Mouse (Mus musculus) left cerebral cortex, adult 2 months (tissue): ENCODE measurements at regions not wholly inside any gene's neighbourhood (a gene's known extent, or its start where the extent isn't known, plus 50 kb on each side); places are given as distances from the start of the nearest gene placed in this dataset.

Experiments
- DNase-seq, 2 experiments: peaks; one replicate each; pipeline ENCODE4 v3.0.0; 2021 to 2022; ENCODE audit warnings: low spot score in 2 of 2, mixed read lengths in 1 of 2; ENCODE audit errors: extremely low spot score in 1 of 2
- H3K27ac ChIP-seq: fragments of 200-600 bp; 2 replicates; pipeline ENCODE4 v1.8.1; 2022
- H3K4me3 ChIP-seq: fragments of 200-600 bp; 2 replicates; pipeline ENCODE4 v1.8.1; 2022
- CTCF ChIP-seq: fragments of 200-600 bp; IDR thresholded peaks from 2 replicates; pipeline ENCODE4 v1.8.1; 2022; ENCODE audit warnings: antibody characterized with exemption, mild to moderate bottlenecking, moderate library complexity
- intact Hi-C: fragments of 180-260 bp; cut with DNase I; formaldehyde crosslinking; loops from one replicate; pipeline ENCODE4 v1.15.1; 2025

DNA sequence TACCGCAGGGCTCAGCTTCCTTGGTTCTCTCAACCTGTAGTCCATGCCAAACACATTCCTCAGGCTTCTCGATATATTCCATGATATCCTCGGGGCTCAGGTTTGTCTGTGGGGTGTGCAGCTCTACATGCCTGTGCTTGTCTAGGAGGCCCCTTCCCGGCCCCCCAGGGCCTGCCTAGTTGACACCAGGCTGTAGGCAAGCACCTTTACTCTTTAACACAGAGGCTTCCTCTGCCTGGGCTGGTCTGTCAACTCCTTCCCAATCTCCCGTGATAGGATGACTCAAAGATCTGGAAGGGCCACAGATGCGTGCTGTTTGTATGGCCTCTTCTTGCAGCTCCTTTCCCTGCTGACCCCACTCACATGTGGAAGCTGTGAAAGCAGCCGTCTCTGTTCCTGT, 150.4 kb upstream of the Adam6b start:
- H3K27ac ChIP-seq, result no peak overlapping the region
- peak in 1 of 2 experiments; percentile 2 for DNase-seq
- H3K4me3 ChIP-seq, result no peak overlapping the region
- no peak for TF ChIP-seq CTCF
- intact Hi-C loops, result no loop called here

DNA sequence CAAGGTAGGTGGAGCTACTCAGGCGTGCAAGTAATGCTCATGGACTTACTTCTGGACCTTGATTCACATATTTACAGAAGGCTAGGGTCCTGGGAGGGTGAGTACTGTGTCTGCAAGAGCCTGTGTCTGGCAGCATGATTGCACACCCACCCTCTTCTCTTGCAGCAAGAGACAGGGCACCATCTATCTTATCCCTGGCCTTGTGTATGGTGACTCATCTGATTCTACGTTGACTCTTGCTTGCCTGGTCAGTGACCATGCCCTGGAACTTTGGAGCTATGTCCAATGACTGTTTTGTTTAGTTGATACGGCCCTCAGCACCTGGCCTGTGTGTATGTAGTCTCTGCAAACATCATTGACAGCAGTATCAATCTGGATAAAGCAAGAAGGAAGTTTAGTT, 148.3 kb upstream of the Adam6b start:
- Histone ChIP-seq H3K27ac (no peak overlapping the region), H3K4me3 (no peak overlapping the region)
- TF ChIP-seq CTCF, result no peak
- DNase-seq, result no peak
- intact Hi-C loops, result no loop called here

DNA sequence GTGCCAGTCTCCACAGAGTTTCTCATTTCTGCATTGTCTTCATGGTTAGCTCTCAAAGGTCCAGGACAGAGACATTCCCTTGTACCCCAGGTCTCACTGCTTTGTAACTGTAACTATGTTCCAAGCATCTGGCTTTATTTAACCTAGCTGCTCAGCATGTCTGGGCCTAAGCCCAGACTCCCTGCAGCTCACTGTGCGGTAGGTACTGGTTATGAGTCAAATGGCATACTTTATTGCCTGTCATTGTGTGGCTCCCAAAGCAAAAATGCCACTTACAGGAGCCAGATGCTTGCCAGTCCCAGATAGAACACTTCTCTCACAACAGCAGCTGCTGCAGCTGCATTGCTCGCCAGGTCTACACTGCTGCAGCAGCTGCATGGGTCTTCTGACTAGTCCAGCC, 134.2 kb upstream of the Adam6b start:
- H3K4me3 ChIP-seq, result no peak overlapping the region
- no peak overlapping the region for H3K27ac ChIP-seq
- DNase-seq, result no peak
- TF ChIP-seq CTCF, result no peak
- intact Hi-C loops, result no loop called here

DNA sequence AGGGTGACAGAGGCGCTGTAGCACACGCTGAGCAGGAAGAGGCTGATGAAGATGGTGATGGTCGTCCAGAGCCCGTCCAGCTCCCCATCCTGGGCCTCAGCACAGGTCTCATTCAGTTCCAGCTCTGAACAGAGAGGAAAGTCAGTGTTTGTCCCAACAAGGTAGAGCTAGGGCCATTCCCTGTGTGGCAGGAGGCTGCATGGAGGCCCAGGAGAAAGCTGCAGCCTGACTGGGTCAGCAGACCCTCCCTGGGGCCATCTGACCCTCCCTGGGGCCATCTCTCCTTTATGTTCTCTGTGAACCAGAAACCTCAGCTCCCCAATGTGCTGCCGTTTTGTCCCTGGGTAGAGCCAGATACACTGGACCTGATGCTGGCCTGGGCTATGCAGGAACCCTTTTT, 131.2 kb upstream of the Adam6b start:
- intact Hi-C loops, result no loop called here
- TF ChIP-seq CTCF, result no peak
- no peak overlapping the region for H3K27ac ChIP-seq
- no peak for DNase-seq
- no peak overlapping the region for H3K4me3 ChIP-seq

DNA sequence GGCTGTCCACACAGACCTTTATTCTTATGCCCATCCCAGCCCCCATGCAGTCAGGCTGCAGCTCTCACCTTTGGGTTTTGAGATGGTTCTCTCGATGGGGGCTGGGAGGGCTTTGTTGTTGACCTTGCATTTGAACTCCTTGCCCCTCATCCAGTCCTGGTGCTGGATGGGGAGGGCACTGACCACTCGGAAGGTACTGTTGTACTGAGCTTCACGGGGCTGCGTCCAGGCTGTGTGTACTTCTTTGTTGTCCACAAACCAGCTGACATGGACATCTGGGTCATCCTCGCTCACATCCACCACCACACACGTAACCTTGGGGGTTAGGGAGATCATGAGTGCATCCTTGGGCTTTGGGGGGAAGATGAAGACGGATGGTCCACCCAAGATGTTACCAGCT, 129.3 kb upstream of the Adam6b start:
- Histone ChIP-seq H3K27ac (no peak overlapping the region), H3K4me3 (no peak overlapping the region)
- no peak for TF ChIP-seq CTCF
- no peak for DNase-seq
- intact Hi-C loops, result no loop called here

DNA sequence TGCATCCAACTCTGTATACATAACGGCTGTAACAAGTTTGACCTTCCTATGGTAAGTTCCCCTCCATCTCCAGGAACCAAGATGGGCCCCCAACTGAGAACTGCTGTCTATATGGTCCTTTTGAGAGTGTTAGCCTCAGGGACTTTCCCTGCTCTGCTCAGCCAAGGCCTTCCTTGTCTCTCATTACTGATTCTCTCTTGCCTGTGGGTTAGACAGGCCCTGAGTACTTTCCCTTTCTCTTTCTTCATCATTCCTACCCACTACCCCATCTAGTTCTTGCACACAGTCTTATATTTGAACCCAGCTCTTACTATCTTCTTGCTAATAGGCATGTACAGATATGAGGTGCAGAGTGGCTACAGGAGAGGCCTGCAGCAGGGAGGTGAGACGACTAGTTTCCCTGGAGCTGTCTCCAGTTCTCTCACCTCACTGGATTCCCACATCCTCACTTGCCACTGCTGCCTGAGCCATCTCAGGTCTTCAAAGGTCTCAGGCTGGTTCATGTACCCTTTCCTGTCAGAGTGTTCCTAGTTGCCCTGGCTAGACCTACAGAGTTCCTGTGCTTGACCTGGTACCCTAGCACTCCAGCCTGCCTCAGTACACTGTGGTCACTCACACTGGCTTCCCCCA, 126.8 kb upstream of the Adam6b start:
- TF ChIP-seq CTCF, result no peak
- H3K4me3 ChIP-seq, result no peak overlapping the region
- DNase-seq, result no peak
- H3K27ac ChIP-seq, result no peak overlapping the region
- intact Hi-C loops, result no loop called here

DNA sequence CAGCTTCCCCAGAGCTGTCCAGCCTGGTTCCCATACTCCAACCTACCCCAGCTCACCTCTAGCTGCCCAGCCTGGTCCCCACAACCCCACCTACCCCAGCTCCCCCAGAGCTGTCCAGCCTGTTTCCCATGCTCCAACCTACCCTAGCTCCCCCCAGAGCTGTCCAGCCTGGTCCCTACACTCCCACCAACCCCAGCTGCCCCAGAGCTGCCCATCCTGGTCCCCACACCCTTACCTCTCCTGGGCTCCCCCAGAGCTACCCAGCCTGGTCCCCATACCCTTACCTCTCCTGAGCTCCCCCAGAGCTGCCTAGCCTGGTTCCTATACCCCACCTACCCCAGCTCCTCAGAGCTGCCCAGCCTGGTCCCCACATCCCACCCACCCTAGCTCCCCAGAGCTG, 125.3 kb upstream of the Adam6b start:
- TF ChIP-seq CTCF, result no peak
- Histone ChIP-seq H3K4me3 (no peak overlapping the region), H3K27ac (no peak overlapping the region)
- DNase-seq, result no peak
- intact Hi-C loops, result no loop called here

DNA sequence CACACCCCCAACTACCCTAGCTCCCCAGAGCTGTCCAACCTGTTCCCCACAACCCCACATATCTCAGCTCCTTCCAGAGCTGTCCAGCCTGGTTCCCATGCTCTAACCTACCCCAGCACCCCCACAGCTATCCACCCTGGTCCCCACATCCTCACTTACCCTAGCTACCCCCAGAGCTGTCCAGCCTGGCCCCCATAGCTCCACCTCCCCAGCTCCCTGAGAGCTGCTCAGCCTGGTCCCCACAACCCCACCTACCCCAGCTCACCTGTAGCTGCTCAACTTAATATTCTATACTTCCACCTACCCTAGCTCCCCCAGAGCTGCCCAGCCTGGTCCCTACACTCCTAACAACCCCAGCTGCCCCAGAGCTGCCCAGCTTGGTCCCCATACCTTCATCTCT, 124.9 kb upstream of the Adam6b start:
- Histone ChIP-seq H3K4me3 (no peak overlapping the region), H3K27ac (no peak overlapping the region)
- DNase-seq, result no peak
- no peak for TF ChIP-seq CTCF
- intact Hi-C loops, result no loop called here

DNA sequence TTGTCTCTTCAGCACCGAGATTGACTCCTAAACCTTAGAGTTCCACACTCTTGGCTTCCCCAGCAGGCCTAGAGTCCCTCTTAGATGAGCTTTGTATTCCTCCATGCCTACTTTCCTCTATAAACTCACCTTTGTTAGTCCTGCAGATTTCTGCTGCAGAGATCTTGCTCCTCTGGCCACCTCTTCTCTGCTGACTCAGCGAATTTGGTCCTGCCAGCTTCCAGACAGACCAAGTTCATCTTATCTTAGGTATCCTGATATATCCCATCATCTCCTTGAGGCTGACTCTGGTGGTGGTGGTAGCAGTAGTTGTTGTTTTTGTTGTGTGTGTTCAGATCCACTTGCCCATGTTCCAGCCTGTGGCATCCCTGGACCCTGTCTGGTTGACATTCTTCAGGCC, 123.5 kb upstream of the Adam6b start:
- H3K27ac ChIP-seq, result no peak overlapping the region
- H3K4me3 ChIP-seq, result no peak overlapping the region
- TF ChIP-seq CTCF, result no peak
- no peak for DNase-seq
- intact Hi-C loops, result no loop called here

DNA sequence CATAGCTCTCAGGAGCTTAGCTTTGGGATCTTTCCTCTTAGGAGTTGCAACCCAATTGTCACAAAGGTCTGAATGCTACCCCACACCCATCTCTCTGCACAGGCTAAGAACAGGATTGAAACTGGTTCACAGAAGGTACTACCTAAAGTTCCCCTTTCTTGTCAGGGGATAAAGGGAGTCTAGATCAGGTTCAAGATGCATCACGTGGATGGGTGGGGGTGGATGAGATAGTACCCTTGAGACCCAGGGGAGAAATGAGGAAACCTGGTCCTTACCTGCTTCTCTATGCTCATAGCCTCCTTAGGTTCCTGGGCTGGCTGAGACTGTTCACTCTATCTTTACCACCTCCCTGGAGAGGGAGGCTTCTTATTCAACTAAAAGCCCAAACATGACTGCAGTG, 122.9 kb upstream of the Adam6b start:
- H3K27ac ChIP-seq, result no peak overlapping the region
- no peak overlapping the region for H3K4me3 ChIP-seq
- DNase-seq, result no peak
- intact Hi-C loops, result no loop called here
- TF ChIP-seq CTCF, result no peak

DNA sequence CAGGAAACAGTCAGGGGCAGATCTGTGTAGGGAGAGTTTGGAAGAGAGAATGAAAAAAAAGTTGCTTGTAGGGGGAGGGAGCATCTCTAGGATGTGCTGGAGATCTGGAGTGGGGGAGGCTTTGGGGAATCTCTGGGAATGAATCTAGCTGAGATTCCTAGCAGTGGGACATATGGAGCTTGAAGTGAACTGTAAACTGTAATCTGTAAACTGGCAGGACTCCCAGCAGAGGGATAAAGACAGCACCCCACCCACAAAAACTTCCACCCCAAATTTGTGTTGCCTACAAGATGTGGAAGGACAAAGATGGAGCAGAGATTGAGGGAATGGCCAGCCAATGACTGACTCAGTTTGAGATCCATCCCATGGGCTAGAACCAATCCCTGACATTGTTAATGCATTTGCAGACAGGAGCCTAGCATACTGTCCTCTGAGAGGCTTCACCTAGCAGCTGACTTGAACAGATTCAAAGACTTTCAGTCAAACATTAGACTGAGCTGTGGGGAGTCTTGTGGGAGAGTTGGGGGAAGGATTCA, 87.7 kb upstream of the Adam6b start:
- TF ChIP-seq CTCF, result no peak
- Histone ChIP-seq H3K27ac (no peak overlapping the region), H3K4me3 (no peak overlapping the region)
- peak in 1 of 2 experiments; percentile 25 for DNase-seq
- intact Hi-C loops, result loop anchor here (1.0 to 10.0 kb wide), 2 partner anchors 105 to 177 kb away; no protein-coding TSS in a partner anchor

DNA sequence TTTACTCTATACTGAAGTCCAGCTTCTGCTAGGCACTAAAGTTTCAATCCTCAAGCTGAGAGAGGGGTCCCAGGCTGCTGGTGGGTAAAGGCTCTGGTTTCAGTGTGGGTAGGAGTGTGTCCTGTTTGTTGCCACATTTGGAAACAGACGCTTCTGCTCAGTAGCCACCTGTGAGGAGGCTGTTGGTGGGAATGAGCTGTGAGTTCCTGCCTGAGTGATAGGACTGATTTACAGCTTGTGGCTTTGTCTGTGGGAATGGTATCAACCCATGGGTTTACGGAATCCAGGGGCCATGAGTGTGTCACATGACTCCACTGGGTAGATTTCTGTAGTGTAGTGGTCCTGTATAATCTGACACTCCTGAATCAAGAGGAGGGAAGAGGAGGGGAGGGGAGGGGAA, 86.5 kb upstream of the Adam6b start:
- no peak overlapping the region for H3K4me3 ChIP-seq
- no peak overlapping the region for H3K27ac ChIP-seq
- TF ChIP-seq CTCF, result no peak
- DNase-seq, result no peak
- intact Hi-C loops, result loop anchor here (10.0 kb wide), 1 partner anchor 178 kb away; no protein-coding TSS in a partner anchor

DNA sequence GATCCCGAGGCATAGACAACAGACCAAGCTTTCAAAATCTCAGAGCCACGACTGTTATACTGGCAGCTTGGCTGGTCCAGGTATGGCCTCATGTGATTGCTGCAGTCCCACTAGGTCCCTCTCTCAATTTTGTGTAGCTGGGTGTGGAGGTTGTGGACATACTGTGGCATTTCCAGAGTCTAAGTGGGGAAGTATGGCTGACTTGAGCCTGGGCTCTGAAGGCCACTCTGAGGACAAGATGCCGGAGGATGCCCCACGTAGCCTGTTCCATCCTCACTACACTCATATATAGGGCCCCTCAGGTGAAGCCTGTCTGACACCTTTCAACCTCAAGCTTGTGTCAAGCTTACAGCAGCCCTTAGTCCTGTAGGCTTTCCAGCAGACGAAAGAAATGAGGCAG, 78.2 kb upstream of the Adam6b start:
- Histone ChIP-seq H3K27ac (no peak overlapping the region), H3K4me3 (no peak overlapping the region)
- DNase-seq, result no peak
- intact Hi-C loops, result no loop called here
- no peak for TF ChIP-seq CTCF
